Mouse (Mus musculus) limb, embryonic 10.5 days (tissue): ENCODE measurements around the gene Zfp341. TPM values are rescaled to one million over a fixed set of nuclear protein-coding genes. Genes with fewer than 3 reads are reported as not detected.

ENCODE experiments used
- DNase-seq: peaks from one replicate; pipeline ENCODE4 v3.0.0-alpha.2; 2017; ENCODE audit warnings: low spot score
- H3K27ac ChIP-seq: fragments of 300-500 bp; sonication (generic); 2 replicates; pipeline ENCODE4 v1.5.1; 2016; ENCODE audit warnings: mild to moderate bottlenecking
- H3K27me3 ChIP-seq: fragments of 300-500 bp; sonication (generic); 2 replicates; pipeline ENCODE4 v1.6.1; 2016; ENCODE audit warnings: low read depth, mild to moderate bottlenecking; ENCODE audit not compliant: poor library complexity, severe bottlenecking
- H3K36me3 ChIP-seq: fragments of 300-500 bp; sonication (generic); 2 replicates; pipeline ENCODE4 v1.6.1; 2016; ENCODE audit warnings: mild to moderate bottlenecking, moderate library complexity
- H3K4me1 ChIP-seq: fragments of 300-500 bp; sonication (generic); 2 replicates; pipeline ENCODE4 v1.6.1; 2016
- H3K4me3 ChIP-seq: fragments of 300-500 bp; sonication (generic); 2 replicates; pipeline ENCODE4 v1.5.1; 2016; ENCODE audit warnings: mild to moderate bottlenecking, moderate library complexity
- H3K9me3 ChIP-seq: fragments of 300-500 bp; sonication (generic); replicated peaks from 2 replicates; pipeline ENCODE4 v1.6.1; 2016; ENCODE audit warnings: mild to moderate bottlenecking
- WGBS: fragments of 180-500 bp; shearing (Covaris S2); methylation state at CpG from one replicate; pipeline ENCODE4 v1.1.7; 2016; 5-methylcytosine and 5-hydroxymethylcytosine counted together
- polyA plus RNA-seq: library from polyadenylated mRNA; unstranded; fragments of >200 nt; fragmentation: Nextera tagmentation; extraction: Ambion mirVana; gene quantifications from 2 replicates; pipeline ENCODE4 v1.2.1, GENCODE M21; 2016

Gene Zfp341
- polyA plus RNA-seq, 1 experiment from 2014 or later: 1.1 TPM

GRCm38 (mm10) chr2:154572996-154573395 lies 40.1 kb upstream of the Zfp341 start:
- H3K4me3 ChIP-seq: no peak overlapping the region
- H3K36me3 ChIP-seq: no peaks in the 10 kb centered on the region
- DNase-seq: no peak
- peaks cover 31% of the 10 kb centered on the region for H3K4me1 ChIP-seq
- no peak overlapping the region for H3K27ac ChIP-seq
- no peaks in the 10 kb centered on the region for H3K27me3 ChIP-seq
- WGBS: 93% methylated on average over 3 of the region's 3 CpGs
- no peaks in the 10 kb centered on the region for H3K9me3 ChIP-seq

GRCm38 (mm10) chr2:154574271-154574670 lies 38.8 kb upstream of the Zfp341 start:
- no peaks in the 10 kb centered on the region for H3K36me3 ChIP-seq
- WGBS: 79% methylated on average over 7 of the region's 7 CpGs
- no peak for DNase-seq
- no peaks in the 10 kb centered on the region for H3K27me3 ChIP-seq
- H3K9me3 ChIP-seq: no peaks in the 10 kb centered on the region
- no peak overlapping the region for H3K27ac ChIP-seq
- H3K4me1 ChIP-seq: peaks cover 19% of the 10 kb centered on the region
- H3K4me3 ChIP-seq: no peak overlapping the region

- Histone ChIP-seq H3K27me3 (no peaks in the 10 kb centered on the region), H3K27ac (no peak overlapping the region), H3K9me3 (no peaks in the 10 kb centered on the region), H3K36me3 (no peaks in the 10 kb centered on the region), H3K4me3 (no peak overlapping the region), H3K4me1 (peaks cover 4% of the 10 kb centered on the region; the same call in 1 of the 2 replicates)
- no peak for DNase-seq
- 58% methylated on average over 12 of the region's 12 CpGs for WGBS
Measured at GRCm38 (mm10) chr2:154576876-154577743, 36.0 kb upstream of the Zfp341 start.

GRCm38 (mm10) chr2:154577744-154578067 lies 35.4 kb upstream of the Zfp341 start:
- DNase-seq: no peak
- H3K4me3 ChIP-seq: no peak overlapping the region
- no peak overlapping the region for H3K27ac ChIP-seq

DNA sequence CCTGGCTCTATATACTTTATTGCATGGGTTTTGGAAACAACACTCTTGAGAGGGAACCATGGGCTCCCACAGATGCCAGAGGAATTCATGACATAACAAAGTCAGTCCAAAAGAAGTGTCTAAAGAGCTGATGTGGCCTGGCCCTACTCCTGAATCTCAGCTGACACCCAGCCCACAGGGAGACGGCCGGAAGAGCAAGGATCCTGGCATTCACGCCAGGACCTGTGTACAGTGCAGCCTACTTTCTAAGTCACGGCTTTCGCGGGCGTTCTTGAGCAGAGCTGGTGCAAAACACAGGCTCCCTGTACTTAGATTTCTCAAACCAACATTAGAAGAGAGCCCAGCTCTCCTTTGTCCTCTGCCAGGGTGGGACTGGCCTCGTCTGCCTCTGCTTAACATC lies 32.5 kb upstream of the Zfp341 start:
- WGBS: 84% methylated on average over 8 of the region's 8 CpGs
- Histone ChIP-seq H3K4me3 (no peak overlapping the region), H3K9me3 (no peaks in the 10 kb centered on the region), H3K4me1 (peaks cover 14% of the 10 kb centered on the region), H3K27ac (no peak overlapping the region), H3K36me3 (no peaks in the 10 kb centered on the region), H3K27me3 (no peaks in the 10 kb centered on the region)
- no peak for DNase-seq

More at GRCm38 (mm10) chr2:154577744-154578067, 35.4 kb upstream of the Zfp341 start:
- Histone ChIP-seq H3K36me3 (no peaks in the 10 kb centered on the region), H3K9me3 (no peaks in the 10 kb centered on the region), H3K27me3 (no peaks in the 10 kb centered on the region), H3K4me1 (0 out of 2 replicates have a peak, but pooled peaks cover 3% of the 10 kb centered on the region)
- WGBS: 90% methylated on average over 6 of the region's 6 CpGs

- H3K9me3 ChIP-seq: no peaks in the 10 kb centered on the region
- no peak overlapping the region for H3K4me3 ChIP-seq
- no peaks in the 10 kb centered on the region for H3K36me3 ChIP-seq
- WGBS: 100% methylated on average over 1 of the region's 1 CpGs
- no peaks in the 10 kb centered on the region for H3K27me3 ChIP-seq
- H3K27ac ChIP-seq: no peak overlapping the region
- peaks cover 17% of the 10 kb centered on the region for H3K4me1 ChIP-seq
- no peak for DNase-seq
Measured at GRCm38 (mm10) chr2:154581421-154581820, 31.7 kb upstream of the Zfp341 start.

- Histone ChIP-seq H3K9me3 (no peaks in the 10 kb centered on the region), H3K27me3 (no peaks in the 10 kb centered on the region), H3K27ac (no peak overlapping the region), H3K4me3 (no peak overlapping the region), H3K36me3 (peaks cover 2% of the 10 kb centered on the region; the same call in 1 of the 2 replicates), H3K4me1 (peaks cover 14% of the 10 kb centered on the region)
- DNase-seq: no peak
- WGBS: 77% methylated on average over 15 of the region's 15 CpGs
Measured at GRCm38 (mm10) chr2:154583906-154584872, 28.9 kb upstream of the Zfp341 start.

GRCm38 (mm10) chr2:154584931-154585601 lies 28.0 kb upstream of the Zfp341 start:
- no peak for DNase-seq
- Histone ChIP-seq H3K27ac (no peak overlapping the region), H3K27me3 (no peaks in the 10 kb centered on the region), H3K36me3 (peaks cover 2% of the 10 kb centered on the region; the same call in 1 of the 2 replicates), H3K9me3 (no peaks in the 10 kb centered on the region), H3K4me3 (no peak overlapping the region), H3K4me1 (peaks cover 14% of the 10 kb centered on the region)
- 76% methylated on average over 17 of the region's 17 CpGs for WGBS

DNA sequence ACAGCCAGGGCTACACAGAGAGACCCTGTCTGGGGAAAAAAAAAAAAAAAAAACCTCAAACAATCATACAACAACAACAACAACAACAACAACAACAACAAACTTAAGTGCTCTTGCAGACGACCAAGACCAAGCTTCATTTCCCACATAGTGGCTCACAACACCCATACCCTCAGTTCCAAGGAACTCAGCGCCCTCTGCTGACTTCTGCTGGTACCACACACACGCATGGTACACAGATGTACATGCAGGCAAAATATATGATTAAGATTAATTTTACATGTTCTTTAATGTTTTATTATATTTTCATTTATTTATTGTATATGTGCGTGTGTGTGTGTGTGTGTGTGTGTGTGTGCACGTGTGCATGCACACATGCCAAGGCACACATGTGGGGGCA lies 26.7 kb upstream of the Zfp341 start:
- Histone ChIP-seq H3K4me1 (peaks cover 14% of the 10 kb centered on the region), H3K36me3 (peaks cover 2% of the 10 kb centered on the region; the same call in 1 of the 2 replicates), H3K27ac (no peak overlapping the region), H3K27me3 (no peaks in the 10 kb centered on the region), H3K4me3 (no peak overlapping the region), H3K9me3 (no peaks in the 10 kb centered on the region)
- peak; percentile 56 for DNase-seq
- WGBS: 72% methylated on average over 5 of the region's 5 CpGs

- no peaks in the 10 kb centered on the region for H3K9me3 ChIP-seq
- no peaks in the 10 kb centered on the region for H3K27me3 ChIP-seq
- 88% methylated on average over 4 of the region's 4 CpGs for WGBS
- peaks cover 2% of the 10 kb centered on the region; the same call in 1 of the 2 replicates for H3K36me3 ChIP-seq
- no peak overlapping the region for H3K27ac ChIP-seq
- no peak overlapping the region for H3K4me3 ChIP-seq
- DNase-seq: no peak
- peaks cover 14% of the 10 kb centered on the region for H3K4me1 ChIP-seq
Measured at GRCm38 (mm10) chr2:154589051-154589450, 24.0 kb upstream of the Zfp341 start.

- H3K36me3 ChIP-seq: peaks cover 5% of the 10 kb centered on the region
- no peak overlapping the region for H3K4me3 ChIP-seq
- DNase-seq: no peak
- WGBS: 80% methylated on average over 3 of the region's 3 CpGs
- no peaks in the 10 kb centered on the region for H3K4me1 ChIP-seq
- H3K27me3 ChIP-seq: no peaks in the 10 kb centered on the region
- no peaks in the 10 kb centered on the region for H3K9me3 ChIP-seq
- H3K27ac ChIP-seq: no peak overlapping the region
Measured at GRCm38 (mm10) chr2:154591239-154591638, 21.9 kb upstream of the Zfp341 start.

DNA sequence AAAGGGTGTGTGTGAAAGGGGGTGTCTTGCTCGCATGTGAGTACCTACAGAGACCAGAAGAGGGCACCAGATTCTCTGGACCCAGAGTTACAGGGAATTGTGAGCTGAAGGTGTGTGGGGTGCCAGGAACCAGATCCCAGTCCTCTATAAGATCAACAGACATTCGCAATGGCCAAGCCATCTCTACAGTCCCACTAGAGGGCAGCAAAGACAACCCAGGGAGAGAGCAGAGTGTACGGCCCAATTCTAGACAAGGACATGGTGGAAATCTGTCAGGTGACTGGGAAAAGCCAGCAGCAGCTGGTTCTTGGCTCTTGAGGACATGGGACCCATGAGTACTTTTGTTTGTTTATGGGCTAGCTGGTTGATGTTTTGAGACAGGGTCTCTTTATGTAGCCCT lies 20.1 kb upstream of the Zfp341 start:
- no peaks in the 10 kb centered on the region for H3K27me3 ChIP-seq
- no peak overlapping the region for H3K27ac ChIP-seq
- H3K4me1 ChIP-seq: no peaks in the 10 kb centered on the region
- no peak overlapping the region for H3K4me3 ChIP-seq
- peaks cover 3% of the 10 kb centered on the region for H3K36me3 ChIP-seq
- 75% methylated on average over 3 of the region's 3 CpGs for WGBS
- no peak for DNase-seq
- H3K9me3 ChIP-seq: no peaks in the 10 kb centered on the region
